In genomic region chr4:133493895-133494294, GRCm38 (mm10) we compare ENCODE assay signal across 7 mouse cellular contexts. TPM values are rescaled to one million over a fixed set of nuclear protein-coding genes. Genes with fewer than 3 reads are reported as not detected.
DNase-seq lines count a peak whose midpoint lies in the region; ATAC-seq and TF ChIP-seq lines count a peak whose summit lies in the region.

No protein-coding gene starts in this region.

- TF ChIP-seq CTCF in olfactory bulb, adult 2 months (IDR thresholded peaks at IDR 0.05; ENCODE audit: insufficient read depth, low read depth, low read length), result no peak

- H3K9ac ChIP-seq in heart, embryonic 14.5 days (ENCODE audit: low read length), result peak overlapping the region; percentile 54; the same call in 1 of the 2 replicates
- no peak overlapping the region for H3K9ac ChIP-seq in limb, embryonic 14.5 days (ENCODE audit: low read depth, low read length, severe bottlenecking)

- no peaks in the 10 kb centered on the region for H3K9me3 ChIP-seq in heart, embryonic 14.5 days (ENCODE audit: control insufficient read depth, low read length)
- no peaks in the 10 kb centered on the region for H3K9me3 ChIP-seq in limb, embryonic 14.5 days (ENCODE audit: control insufficient read depth, low read length)

- WGBS in heart, embryonic 14.5 days, result 18% methylated on average over 9 of the region's 12 CpGs
- 23% methylated on average over 10 of the region's 12 CpGs for WGBS in limb, embryonic 14.5 days
- WGBS in olfactory bulb, adult 2 months, result 18% methylated on average over 10 of the region's 12 CpGs

- peak; percentile 50 for DNase-seq in 3134 (ENCODE audit: extremely low read depth, insufficient read length, low spot score)
- DNase-seq in B cell, adult 2 months, result peak; percentile 38
- DNase-seq in limb, embryonic 14.5 days (ENCODE audit: low spot score), result no peak
- DNase-seq in layer of hippocampus, postnatal 10 days (ENCODE audit: low spot score in 2 of 2), result no peak
- DNase-seq in layer of hippocampus, adult 9-11 months, result no peak

- ATAC-seq in heart, embryonic 14.5 days (ENCODE audit: insufficient number of reproducible peaks, insufficient read depth, low FRiP score, low read depth), result no peak
- ATAC-seq in limb, embryonic 14.5 days (ENCODE audit: low FRiP score, low read depth), result no peak

- H3K27ac ChIP-seq in heart, embryonic 14.5 days (replicated peaks in 1 of 2; ENCODE audit: control insufficient read depth in 1 of 2, insufficient read depth in 1 of 2, low read depth in 2 of 2, low read length in 2 of 2), result no peak overlapping the region
- H3K27ac ChIP-seq in limb, embryonic 14.5 days (replicated peaks; ENCODE audit: low read depth, low read length), result no peak overlapping the region
- H3K27ac ChIP-seq in olfactory bulb, adult 2 months (ENCODE audit: insufficient read depth, low read depth, low read length), result no peak overlapping the region

- H3K27me3 ChIP-seq in heart, embryonic 14.5 days (ENCODE audit: control insufficient read depth, insufficient read depth, low read length), result peaks cover 44% of the 10 kb centered on the region
- H3K27me3 ChIP-seq in limb, embryonic 14.5 days (ENCODE audit: control insufficient read depth, insufficient read depth, low read length), result peaks cover 36% of the 10 kb centered on the region

- peak overlapping the region; percentile 22 to 36 for H3K4me3 ChIP-seq in heart, embryonic 14.5 days (ENCODE audit: control insufficient read depth in 1 of 2, insufficient read depth in 1 of 2, low read depth in 1 of 2, low read length in 2 of 2)
- peak overlapping the region; percentile 16 for H3K4me3 ChIP-seq in limb, embryonic 14.5 days (replicated peaks; ENCODE audit: low read length)
- peak overlapping the region; percentile 42 for H3K4me3 ChIP-seq in olfactory bulb, adult 2 months (ENCODE audit: insufficient read depth, low read depth, low read length)

- no peak for TF ChIP-seq POLR2A in limb, embryonic 14.5 days (IDR thresholded peaks at IDR 0.05; ENCODE audit: borderline replicate concordance, extremely low read depth, insufficient read depth, insufficient read length)
- TF ChIP-seq POLR2A in olfactory bulb, adult 2 months (IDR thresholded peaks at IDR 0.05; ENCODE audit: insufficient read depth, low read depth, low read length), result no peak

- H3K4me1 ChIP-seq in heart, embryonic 14.5 days (ENCODE audit: control insufficient read depth in 2 of 2, insufficient read depth in 2 of 2, low read length in 2 of 2), result peaks cover 24 to 32% of the 10 kb centered on the region in 2 experiments
- H3K4me1 ChIP-seq in limb, embryonic 14.5 days (ENCODE audit: control insufficient read depth, insufficient read depth, low read length), result peaks cover 15% of the 10 kb centered on the region
- peaks cover 21% of the 10 kb centered on the region for H3K4me1 ChIP-seq in olfactory bulb, adult 2 months (ENCODE audit: control insufficient read depth, insufficient read depth, low read length)

- no peaks in the 10 kb centered on the region for H3K36me3 ChIP-seq in heart, embryonic 14.5 days (ENCODE audit: control insufficient read depth, insufficient read depth, low read length)
- H3K36me3 ChIP-seq in limb, embryonic 14.5 days (ENCODE audit: control insufficient read depth, insufficient read depth, low read length), result no peaks in the 10 kb centered on the region

- H3K4me2 ChIP-seq in heart, embryonic 14.5 days (ENCODE audit: low read length), result peak overlapping the region; percentile 71
- peak overlapping the region; percentile 40 for H3K4me2 ChIP-seq in limb, embryonic 14.5 days (replicated peaks; ENCODE audit: low read depth, low read length, severe bottlenecking)

RNA-seq across cellular contexts. Expression of gene Trnp1, which starts 4.5 kb away (rescaled TPM):
- 1.2 and 1.3 TPM in 2 replicates for polyA plus RNA-seq in heart, embryonic 14.5 days (2014; fragmentation: Nextera tagmentation; extraction: Ambion mirVana)
- 5.4 and 7.1 TPM in 2 replicates for polyA plus RNA-seq in limb, embryonic 14.5 days (2012; rRNA removed)
- 5.0 and 6.1 TPM in 2 replicates for polyA plus RNA-seq in limb, embryonic 14.5 days (2014; fragmentation: Nextera tagmentation; extraction: Ambion mirVana)
- not detected in 2 replicates for polyA plus RNA-seq in olfactory bulb, adult 2 months (2012; ENCODE audit: insufficient read depth, insufficient read length, low replicate concordance, missing spikeins)
- total RNA-seq in layer of hippocampus, postnatal 10 days (2021), result 100 to 1,000 TPM; 129 to 130 TPM

RNA-seq across cellular contexts. Expression of gene Tent5b, which starts 14.0 kb away (rescaled TPM):
- polyA plus RNA-seq in heart, embryonic 14.5 days (2014; fragmentation: Nextera tagmentation; extraction: Ambion mirVana), result 0.28 and 0.61 TPM in 2 replicates
- polyA plus RNA-seq in limb, embryonic 14.5 days (2012; rRNA removed), result 0.80 and 1.0 TPM in 2 replicates
- polyA plus RNA-seq in limb, embryonic 14.5 days (2014; fragmentation: Nextera tagmentation; extraction: Ambion mirVana), result 1.4 and 1.7 TPM in 2 replicates
- not detected in 2 replicates for polyA plus RNA-seq in olfactory bulb, adult 2 months (2012; ENCODE audit: insufficient read depth, insufficient read length, low replicate concordance, missing spikeins)
- total RNA-seq in layer of hippocampus, postnatal 10 days (2021), result under 1 TPM in 1 of 2 experiments, not detected in 1; 0.21 TPM

RNA-seq across cellular contexts. Expression of gene Kdf1, which starts 24.9 kb away (rescaled TPM):
- polyA plus RNA-seq in heart, embryonic 14.5 days (2014; fragmentation: Nextera tagmentation; extraction: Ambion mirVana), result 0.20 and 0.62 TPM in 2 replicates
- polyA plus RNA-seq in limb, embryonic 14.5 days (2012; rRNA removed), result 7.1 and 9.0 TPM in 2 replicates
- polyA plus RNA-seq in limb, embryonic 14.5 days (2014; fragmentation: Nextera tagmentation; extraction: Ambion mirVana), result 13.5 and 18.8 TPM in 2 replicates
- polyA plus RNA-seq in olfactory bulb, adult 2 months (2012; ENCODE audit: insufficient read depth, insufficient read length, low replicate concordance, missing spikeins), result not detected in 2 replicates
- under 1 TPM in 1 of 2 experiments, not detected in 1; 0.21 TPM for total RNA-seq in layer of hippocampus, postnatal 10 days (2021)

RNA-seq across cellular contexts. Expression of gene Nudc, which starts 51.9 kb away (rescaled TPM):
- polyA plus RNA-seq in heart, embryonic 14.5 days (2014; fragmentation: Nextera tagmentation; extraction: Ambion mirVana), result 153 and 164 TPM in 2 replicates
- 141 and 184 TPM in 2 replicates for polyA plus RNA-seq in limb, embryonic 14.5 days (2012; rRNA removed)
- polyA plus RNA-seq in limb, embryonic 14.5 days (2014; fragmentation: Nextera tagmentation; extraction: Ambion mirVana), result 180 and 197 TPM in 2 replicates
- polyA plus RNA-seq in olfactory bulb, adult 2 months (2012; ENCODE audit: insufficient read depth, insufficient read length, low replicate concordance, missing spikeins), result 355 TPM in 1 of 2 replicates, not detected in the other
- 100 to 1,000 TPM; 117 to 129 TPM for total RNA-seq in layer of hippocampus, postnatal 10 days (2021)

RNA-seq across cellular contexts. Expression of gene Nr0b2, which starts 59.3 kb away (rescaled TPM):
- polyA plus RNA-seq in heart, embryonic 14.5 days (2014; fragmentation: Nextera tagmentation; extraction: Ambion mirVana), result 15.8 and 18.7 TPM in 2 replicates
- 0.05 TPM in 1 of 2 replicates, not detected in the other for polyA plus RNA-seq in limb, embryonic 14.5 days (2012; rRNA removed)
- 0.17 TPM in 1 of 2 replicates, not detected in the other for polyA plus RNA-seq in limb, embryonic 14.5 days (2014; fragmentation: Nextera tagmentation; extraction: Ambion mirVana)
- not detected in 2 replicates for polyA plus RNA-seq in olfactory bulb, adult 2 months (2012; ENCODE audit: insufficient read depth, insufficient read length, low replicate concordance, missing spikeins)
- total RNA-seq in layer of hippocampus, postnatal 10 days (2021), result not detected

Comparison
In these comparisons a context has a peak if more than half of its experiments do, and no peak if none do; other contexts are left out.
1. DNase-seq: peak in 3134 (single experiment) and B cell, adult 2 months (2 of 2); none in limb, embryonic 14.5 days (single experiment), layer of hippocampus, postnatal 10 days (0 of 2) and layer of hippocampus, adult 9-11 months (single experiment).
2. Peak in every context shown above with its lines, with median percentiles within 50 percentile points of each other: H3K4me3 ChIP-seq.